Mouse (Mus musculus) heart, postnatal 25 days (tissue): ENCODE measurements at regions not wholly inside any gene's neighbourhood (a gene's known extent, or its start where the extent isn't known, plus 50 kb on each side); places are given as distances from the start of the nearest gene placed in this dataset.
A peak's percentile ranks its signal among the peaks of the same experiment; 100 is the strongest.

Experiments used
- DNase-seq: peaks from one replicate; pipeline ENCODE4 v3.0.0; 2022; ENCODE audit warnings: low spot score
- intact Hi-C: fragments of 180-260 bp; cut with DNase I; formaldehyde crosslinking; loops from one replicate; pipeline ENCODE4 v1.15.1; 2025

DNA sequence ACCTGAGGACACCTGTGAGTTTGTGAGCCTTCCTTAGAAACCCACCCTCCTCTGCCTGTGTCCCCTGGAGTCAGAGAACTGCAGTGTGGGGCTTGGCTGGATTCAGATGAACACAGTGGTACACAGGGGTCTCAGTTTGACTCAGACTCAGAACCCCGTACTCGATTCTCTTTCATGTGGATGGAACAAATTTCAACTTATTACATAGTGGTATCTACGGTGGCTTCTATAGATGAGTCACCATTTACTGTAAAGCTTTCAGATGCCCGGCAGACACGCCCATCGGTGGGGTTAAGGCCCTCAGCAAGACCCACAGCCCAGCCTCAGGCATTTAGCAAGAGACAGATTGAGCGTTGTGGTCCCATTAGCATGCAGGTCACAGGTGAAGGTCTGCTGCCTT lies 178.9 kb upstream of the Mrps10 start:
- DNase-seq: no peak
- intact Hi-C loops: no loop called here

DNA sequence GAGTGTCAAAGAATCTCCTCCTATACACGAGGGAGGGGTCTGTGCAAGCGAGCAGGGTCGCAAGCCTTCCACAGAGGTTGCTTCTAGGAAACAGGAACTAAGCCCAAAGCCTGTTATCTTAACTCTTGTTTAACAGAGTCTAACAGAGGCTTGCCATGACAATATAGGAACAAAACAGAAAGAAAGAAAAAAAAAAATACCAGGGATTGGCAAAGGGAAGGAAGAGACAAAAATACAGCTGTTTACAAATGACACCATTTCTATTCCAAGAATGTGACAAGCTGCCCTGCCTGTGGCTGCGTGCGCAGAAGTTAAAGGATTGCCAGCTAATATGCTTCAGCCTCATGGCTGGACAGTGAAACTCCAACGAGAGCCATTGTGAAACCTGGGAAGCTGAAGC lies 173.8 kb upstream of the Ubr2 start:
- intact Hi-C loops: loop anchor here (5.0 kb wide), 1 partner anchor 42 kb away; no protein-coding TSS in a partner anchor
- DNase-seq: peak; percentile 10

DNA sequence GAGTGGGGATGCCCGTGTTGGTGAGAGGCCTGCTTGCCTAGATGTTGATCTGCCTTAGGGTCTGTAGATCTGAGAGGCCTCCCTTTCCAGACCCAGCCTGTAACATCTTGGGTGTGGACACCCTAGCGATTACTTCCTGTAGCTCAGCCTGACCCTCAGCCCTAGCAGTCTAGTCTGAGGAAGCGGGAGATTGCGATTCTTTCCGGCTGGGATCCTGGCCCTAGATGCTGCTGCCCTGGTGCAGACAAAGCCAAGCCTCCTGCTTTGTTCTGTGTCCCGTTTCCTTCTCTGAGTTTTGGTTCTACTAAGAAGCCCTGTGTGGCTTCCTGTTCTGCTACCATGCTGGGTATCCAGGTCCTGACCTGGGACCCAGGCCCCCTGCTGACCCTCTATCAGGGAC lies 171.8 kb upstream of the Ubr2 start:
- intact Hi-C loops: loop anchor here (5.0 kb wide), 1 partner anchor 40 kb away; no protein-coding TSS in a partner anchor
- DNase-seq: peak; percentile 35

DNA sequence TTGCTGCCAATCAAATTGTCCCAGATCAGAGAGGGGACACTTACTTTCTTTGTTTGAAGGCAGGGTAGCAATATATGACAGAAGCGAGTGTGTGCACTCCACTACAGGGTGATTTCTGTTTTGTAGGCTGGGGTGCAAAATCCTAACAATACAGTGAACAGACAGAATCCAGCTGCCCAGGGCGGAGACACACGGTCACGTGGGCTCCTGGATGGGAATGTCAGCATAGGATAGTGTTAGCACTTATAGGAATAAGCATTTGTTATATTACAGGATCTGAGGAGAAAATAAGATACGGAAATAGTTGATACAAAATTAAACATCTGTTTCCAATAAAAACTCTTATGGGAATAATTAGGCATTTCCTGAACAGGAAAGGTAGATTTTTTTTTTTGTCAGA lies 169.1 kb upstream of the Ubr2 start:
- intact Hi-C loops: no loop called here
- no peak for DNase-seq

DNA sequence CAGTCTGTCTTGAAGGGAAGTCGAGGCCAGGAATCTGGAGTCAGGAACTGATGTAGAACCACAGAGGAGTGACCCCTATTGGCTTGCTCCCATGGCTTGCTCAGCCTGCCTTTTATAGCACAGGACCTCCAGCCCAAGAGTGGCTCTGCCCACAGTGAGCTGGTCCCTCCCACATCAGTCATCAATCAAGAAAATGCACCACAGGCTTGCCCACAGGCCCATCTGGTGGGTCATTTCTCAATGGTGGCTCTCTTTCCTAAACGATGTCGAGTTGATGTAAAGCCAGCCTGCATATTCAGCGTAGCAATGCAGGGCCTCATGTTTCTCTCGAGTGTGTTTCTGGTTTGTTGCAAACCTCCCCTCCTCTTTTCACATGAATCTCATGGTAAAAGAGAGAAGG lies 168.3 kb upstream of the Ubr2 start:
- intact Hi-C loops: no loop called here
- DNase-seq: no peak

DNA sequence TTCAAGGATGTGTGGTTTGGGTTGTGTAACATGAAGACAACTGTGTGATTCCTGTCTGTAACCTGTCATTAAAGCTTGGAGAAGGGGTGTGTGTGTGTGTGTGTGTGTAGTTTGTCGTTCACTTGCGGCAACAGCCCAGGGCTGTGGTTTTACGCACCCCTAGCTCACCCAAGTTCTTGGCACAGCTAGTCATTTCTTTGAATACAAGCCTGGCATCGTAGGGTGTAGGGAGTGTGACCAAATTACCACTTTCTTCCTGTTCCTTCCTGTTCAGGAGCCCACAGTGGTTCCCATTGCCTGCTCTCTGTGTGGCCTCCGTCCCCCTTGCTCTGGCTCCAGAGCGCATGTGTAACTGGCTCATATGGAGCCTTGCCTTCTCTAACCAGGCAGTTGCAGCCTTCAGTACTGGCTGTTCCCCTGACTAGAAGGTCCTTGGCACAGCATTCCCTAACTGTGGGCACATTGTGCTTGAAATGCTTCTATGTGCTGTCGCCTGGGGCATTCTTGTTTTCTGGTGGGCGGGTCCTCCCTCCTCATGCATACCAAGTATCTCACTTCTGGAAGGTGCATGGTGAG lies 167.4 kb upstream of the Ubr2 start:
- intact Hi-C loops: no loop called here
- DNase-seq: no peak

DNA sequence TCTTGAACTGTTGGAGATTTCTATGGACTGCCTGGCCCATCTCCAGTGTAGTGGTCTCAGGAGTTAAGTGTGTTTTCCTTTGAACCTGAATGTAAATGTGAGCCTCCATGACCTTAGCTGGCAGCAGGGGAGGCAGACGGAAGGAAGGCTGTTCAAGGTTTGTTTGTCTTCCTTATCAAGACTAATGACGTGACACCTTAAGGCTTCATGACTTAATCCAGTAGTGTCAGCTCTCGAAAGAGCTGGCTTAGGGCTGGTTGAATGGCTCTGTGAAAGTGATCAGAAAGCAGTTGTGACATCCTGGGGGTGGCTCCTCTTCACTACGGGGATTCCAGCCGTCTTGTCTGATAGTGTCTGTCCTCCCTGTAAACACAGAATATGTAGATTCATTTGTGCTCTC lies 166.0 kb upstream of the Ubr2 start:
- DNase-seq: no peak
- intact Hi-C loops: no loop called here

DNA sequence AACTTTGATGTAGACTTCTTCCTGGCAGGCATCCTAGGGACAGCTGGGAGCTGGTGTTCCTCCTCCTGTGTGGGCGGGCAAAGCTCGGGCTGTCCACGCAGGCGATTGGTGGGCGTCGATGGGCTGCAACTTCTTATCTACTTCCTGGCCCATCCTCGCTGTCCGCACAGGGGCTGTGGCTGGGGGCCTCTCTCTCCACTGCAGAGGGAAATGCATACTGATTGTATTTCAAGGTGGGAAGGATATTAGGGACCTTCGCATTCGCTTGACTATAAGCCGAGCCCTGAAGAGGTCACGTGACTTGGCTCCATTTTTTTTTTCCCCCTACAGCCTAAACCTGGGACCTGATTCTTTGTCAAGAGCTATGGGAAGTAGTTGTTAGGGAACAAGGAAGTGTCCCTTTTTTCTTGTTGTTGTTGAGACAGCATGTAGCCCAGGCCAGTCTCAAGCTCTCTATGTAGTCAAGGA lies 164.4 kb upstream of the Ubr2 start:
- intact Hi-C loops: no loop called here

DNA sequence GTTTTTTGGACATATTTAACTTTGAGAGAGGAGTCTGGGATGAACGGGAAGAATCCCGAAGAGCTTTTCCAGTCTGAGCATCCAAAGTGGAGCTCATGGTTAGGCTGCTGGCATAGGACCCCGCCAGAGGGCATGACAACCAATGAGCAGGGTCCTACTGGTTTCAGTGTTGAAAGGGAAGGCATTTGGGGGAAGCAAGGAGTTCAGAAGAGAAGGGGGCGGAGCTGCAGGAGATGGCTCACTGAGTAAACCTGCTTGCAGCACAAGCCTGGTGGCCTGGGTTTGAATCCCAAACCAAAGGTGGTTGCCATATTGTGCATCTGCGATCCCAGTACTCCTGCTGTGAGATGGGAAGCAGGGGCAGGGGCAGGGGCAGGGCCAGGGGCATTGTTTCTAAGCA lies 161.4 kb upstream of the Ubr2 start:
- intact Hi-C loops: no loop called here
- DNase-seq: no peak

More for the DNA sequence above, 164.4 kb upstream of the Ubr2 start:
- DNase-seq: peak; percentile 84

DNA sequence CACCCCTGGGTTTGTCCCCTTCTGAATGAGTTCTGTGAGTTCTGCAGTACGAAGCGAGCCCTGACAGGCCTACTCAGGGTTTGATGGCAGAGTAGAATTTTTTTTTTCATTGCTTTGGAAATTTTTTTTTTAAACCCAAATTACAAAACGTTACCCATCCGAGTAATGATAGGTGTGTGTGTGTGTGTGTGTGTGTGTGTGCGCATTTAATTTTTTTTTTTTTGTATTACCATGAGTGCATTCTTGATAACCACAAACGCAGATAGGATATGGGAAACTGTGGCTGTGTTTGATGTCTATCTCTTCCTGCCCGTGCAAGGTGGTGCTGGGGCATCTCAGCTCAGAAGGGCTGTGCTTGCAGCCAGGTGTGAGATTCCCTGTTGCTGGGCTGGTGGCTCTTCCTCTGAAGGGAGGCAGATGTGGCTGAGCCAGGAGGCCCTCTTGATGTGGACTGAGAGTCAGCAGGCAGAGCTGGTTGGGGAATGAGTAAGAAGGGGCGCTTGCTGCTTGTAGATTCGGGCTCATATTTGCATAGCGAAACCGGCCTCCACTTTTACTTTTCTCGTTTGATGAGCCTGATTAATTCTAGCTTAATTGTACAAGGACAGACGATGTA lies 160.7 kb upstream of the Ubr2 start:
- intact Hi-C loops: no loop called here
- no peak for DNase-seq

DNA sequence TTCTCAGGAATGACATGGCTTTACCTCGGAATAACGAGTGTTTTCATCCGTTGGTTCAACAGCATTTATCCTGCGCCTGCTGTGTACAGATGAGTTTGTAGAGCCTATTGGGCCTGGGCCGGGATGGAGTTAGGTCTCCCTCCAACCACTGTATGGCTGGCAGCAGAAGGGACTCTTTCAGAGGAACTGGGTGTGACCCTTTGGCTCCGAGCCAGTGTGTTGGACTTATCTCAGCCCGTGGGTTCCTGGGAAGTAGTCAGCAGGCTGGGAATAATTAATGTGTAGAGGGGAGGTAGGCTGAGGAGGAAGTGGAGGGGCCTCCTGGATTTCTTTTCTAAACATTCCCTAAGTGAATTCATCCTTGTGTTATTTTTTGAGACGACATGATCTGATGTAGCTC lies 157.7 kb upstream of the Ubr2 start:
- intact Hi-C loops: no loop called here

DNA sequence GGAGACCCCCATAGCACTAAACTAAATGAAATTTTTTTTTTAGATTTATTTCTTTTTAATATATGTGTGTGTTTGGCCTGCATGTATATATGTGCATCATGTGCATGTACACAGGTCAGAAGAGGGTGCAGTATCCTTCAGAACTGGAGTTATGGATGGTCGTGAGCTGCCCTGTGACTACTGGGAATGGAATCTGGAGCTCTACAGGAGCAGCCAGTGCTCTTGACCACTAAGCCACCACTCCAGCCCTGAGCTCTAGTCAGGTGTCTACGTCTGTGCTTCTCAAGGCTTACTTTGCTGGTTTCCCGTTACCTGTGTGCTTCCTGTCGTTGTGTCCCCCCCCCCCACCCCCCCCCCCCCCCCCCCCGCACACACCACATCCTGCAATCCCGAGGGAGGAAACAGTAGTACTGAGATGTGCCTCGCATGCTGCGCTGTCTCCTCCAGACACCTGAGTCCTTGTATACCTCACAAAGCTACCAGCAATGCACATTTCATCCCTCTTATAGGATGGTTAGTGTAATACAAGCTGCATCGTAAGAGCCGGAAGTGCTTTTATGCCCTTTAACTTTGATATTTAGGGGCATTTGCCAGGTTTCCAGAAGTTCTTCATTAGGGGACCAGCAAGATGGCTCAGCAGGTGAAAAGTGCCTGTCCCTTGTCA lies 153.5 kb upstream of the Ubr2 start:
- no peak for DNase-seq
- intact Hi-C loops: no loop called here

More for the DNA sequence above, 157.7 kb upstream of the Ubr2 start:
- peak; percentile 40 for DNase-seq

DNA sequence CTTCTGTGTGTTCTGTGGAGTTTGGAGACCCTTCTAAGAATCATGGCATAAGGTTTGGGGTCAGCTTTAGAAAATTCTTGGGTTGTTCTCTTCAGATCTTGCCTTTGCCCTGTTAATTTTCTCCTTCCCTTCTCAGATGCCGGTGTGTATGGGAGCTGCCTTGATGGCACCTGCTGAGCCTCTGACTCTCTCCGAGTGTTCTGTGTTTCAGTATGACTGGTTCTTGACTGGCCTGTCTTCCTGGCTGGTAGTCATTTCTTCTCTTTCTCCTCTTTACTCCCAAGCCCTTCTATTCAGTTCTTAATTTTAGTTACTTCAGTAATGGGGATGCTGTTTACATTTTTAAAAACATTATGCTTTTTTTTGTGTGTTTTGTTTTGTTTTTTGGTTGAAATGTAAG lies 152.1 kb upstream of the Ubr2 start:
- DNase-seq: no peak
- intact Hi-C loops: no loop called here

DNA sequence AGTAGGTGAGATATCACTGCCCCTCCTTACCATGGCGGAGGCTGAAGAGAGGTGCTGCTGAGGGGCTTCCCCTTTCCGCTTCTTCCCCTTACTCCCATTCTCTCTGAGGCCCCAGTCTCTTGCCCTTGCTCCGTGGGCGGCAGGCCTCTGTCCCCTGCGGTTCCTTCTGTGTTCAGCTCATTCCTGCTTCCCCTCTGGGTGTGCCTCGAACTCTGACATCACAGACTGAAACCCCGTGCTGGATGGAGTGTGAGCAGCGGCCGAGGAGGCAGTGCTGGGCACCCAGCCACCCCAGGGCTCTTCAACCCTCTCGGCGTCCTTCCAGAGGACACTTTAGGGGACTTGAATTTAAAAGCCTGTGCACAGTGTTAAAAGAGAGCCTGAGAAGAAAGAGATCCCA lies 145.9 kb upstream of the Ubr2 start:
- no peak for DNase-seq
- intact Hi-C loops: no loop called here

DNA sequence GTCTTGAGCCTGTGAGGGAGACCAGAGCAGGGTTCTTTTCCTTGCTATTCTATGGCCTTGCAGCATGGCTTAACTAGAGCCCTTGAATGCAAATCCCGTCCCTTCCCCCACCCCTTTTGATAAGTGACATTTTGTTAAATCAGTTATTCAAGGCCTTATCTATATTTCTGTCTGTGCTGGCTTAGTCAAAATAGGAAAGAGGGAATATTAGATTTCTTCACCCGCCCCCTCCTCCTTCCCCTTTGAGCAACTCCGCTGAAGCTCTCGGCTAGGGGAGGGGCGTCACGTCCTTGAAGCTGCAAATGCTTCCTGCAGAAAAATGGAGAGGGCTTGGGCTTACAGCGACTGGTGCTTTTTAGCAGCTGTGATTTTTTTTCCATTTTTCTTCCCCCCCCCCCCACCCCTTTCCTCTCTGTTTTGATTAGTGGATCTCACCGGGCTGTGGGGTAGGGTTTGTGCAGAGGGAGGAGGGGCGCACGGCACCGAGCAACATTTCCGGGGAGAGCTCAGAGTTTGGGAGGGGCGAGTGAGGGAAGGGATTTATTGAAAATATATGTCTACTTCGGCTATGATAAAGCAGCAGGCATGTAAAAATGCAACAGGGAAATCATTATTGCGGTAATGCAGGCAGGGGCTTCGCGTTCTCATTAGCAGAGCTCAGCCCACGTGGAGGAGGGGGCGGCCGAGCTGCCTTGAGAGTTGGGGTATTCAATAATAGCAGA lies 141.4 kb upstream of the Ubr2 start:
- no peak for DNase-seq
- intact Hi-C loops: no loop called here

DNA sequence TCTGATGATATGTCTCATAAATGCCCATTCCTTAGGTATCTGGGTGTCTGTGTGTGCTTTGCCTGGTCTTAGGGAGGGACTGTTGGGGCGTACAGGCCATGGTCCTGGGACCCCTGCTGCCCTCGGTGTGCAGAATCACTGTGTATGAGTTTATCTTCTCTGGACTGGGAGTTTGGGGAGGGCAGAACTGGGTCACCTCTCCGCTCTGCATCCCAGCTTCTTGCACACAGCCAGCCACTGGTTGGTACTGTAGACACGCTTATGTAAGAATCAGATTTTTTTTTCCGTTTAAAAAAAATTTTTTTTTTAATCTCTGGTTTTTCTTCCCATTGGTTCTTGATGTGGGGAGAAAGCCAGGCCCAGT lies 140.8 kb upstream of the Ubr2 start:
- no peak for DNase-seq
- intact Hi-C loops: no loop called here

DNA sequence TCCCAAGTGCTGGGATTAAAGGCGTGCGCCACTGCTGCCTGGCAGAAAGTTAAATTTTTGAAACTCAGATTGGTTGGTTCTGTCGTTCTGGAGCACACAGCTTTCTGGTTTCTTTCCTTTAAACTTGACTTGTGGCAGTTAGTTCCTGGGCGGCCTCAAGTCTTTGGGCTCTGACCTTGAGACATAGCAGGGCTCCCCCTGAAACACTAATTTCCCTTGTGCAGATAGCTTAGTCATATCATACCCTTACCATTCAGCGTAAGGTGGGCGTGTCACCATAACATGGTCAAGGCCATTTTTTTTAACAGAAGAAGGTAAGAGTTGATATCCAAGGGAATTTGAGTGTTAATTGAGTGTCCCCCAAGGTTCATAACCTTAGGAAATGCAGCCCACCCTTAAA lies 140.3 kb upstream of the Ubr2 start:
- intact Hi-C loops: no loop called here
- no peak for DNase-seq

DNA sequence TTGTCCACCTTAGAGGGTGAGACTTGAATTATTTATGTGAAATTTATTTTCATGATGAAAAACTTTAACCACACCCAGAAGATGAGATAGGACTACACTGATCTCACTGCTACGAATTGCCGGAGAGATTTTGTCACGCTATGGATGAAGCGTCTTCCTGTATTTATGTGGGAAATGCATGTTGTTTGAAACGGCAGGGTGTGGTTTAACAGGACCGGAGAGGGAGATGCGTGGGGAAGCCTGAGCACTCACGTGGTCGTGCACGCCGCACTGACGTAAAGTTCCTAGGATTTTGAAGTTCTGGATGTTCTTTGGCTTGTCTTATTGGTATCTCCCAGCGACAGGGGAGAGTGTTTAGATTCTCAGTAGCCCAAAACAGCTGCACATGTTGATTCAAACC lies 139.3 kb upstream of the Ubr2 start:
- DNase-seq: no peak
- intact Hi-C loops: no loop called here

DNA sequence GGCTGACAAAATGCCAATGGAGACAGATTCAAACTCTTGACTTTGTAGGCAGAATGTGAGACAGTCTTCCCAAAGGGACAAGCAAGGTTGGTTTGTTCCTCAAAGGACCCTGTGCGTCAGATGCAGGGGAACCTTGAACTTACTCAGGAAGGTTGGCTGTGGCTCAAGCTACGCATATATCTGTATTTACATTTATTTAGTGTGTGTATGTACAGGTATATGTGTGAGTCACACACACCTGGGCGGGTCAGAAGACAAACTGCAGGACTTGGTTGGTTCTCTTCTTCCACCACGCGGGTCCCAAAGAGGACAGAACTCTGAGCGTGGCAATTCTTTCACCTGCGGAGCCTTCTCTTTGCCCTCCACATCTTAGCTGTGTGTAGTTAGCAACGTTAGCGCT lies 138.8 kb upstream of the Ubr2 start:
- intact Hi-C loops: no loop called here
- DNase-seq: no peak

DNA sequence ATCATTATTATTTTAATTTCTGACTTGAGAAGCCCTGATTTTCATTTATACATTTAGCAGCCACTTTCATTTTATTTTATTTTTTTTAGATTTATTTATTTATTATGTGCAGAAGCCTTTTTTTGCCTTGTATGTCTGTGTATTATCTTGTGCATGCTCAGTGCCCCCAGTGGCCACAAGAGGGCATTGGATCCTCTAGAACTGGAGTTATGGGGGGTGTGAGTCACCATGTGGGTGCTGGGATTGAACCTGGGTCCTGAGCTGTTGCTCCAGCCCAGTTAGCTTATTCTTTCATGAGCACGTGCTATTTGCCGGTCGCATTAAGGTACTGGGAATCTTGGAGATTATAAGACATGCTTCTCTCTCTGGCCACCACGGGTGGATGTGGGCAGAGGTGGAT lies 136.3 kb upstream of the Ubr2 start:
- DNase-seq: no peak
- intact Hi-C loops: no loop called here

DNA sequence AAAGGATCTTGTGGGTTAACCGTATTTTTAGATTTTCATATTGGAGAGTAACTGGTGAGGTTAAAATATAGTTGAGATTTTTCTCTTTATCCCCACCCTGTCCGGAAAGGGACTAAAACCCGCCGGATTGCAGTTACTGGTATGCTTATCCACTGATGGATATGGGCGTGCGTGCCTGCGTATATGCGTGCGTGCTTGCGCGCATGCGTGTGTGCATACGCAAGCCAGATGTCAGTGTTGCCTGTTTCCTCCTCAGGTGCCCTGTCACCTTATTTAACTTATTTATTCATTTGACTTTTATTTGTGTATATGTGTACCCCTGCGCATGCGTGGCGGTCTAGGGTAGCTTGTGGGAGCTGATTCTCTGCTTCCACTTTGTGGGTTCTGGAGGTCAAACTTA lies 135.2 kb upstream of the Ubr2 start:
- DNase-seq: no peak
- intact Hi-C loops: no loop called here
